Mouse (Mus musculus) forebrain, embryonic 16.5 days (tissue): ENCODE measurements around the gene Pah. TPM values are rescaled to one million over a fixed set of nuclear protein-coding genes. Genes with fewer than 3 reads are reported as not detected.
A peak's percentile ranks its signal among the peaks of the same experiment; 100 is the strongest.

ENCODE experiments used
- ATAC-seq: fragments of 200-750 bp; cut with Nextera tagmentation; 2 replicates; pipeline ENCODE4 v1.8.0; 2017; ENCODE audit warnings: mild to moderate bottlenecking, moderate library complexity
- H3K27ac ChIP-seq: fragments of 300-500 bp; sonication (generic); 2 replicates; pipeline ENCODE4 v1.5.1; 2014; ENCODE audit warnings: low read length, control low read depth
- H3K27me3 ChIP-seq: fragments of 300-500 bp; sonication (generic); replicated peaks from 2 replicates; pipeline ENCODE4 v1.6.1; 2014; ENCODE audit warnings: low read length; ENCODE audit not compliant: control insufficient read depth, insufficient read depth
- H3K36me3 ChIP-seq: fragments of 300-500 bp; sonication (generic); 2 replicates; pipeline ENCODE4 v1.6.1; 2014; ENCODE audit not compliant: control insufficient read depth, insufficient read depth
- H3K4me1 ChIP-seq: fragments of 300-500 bp; sonication (generic); replicated peaks from 2 replicates; pipeline ENCODE4 v1.6.1; 2014; ENCODE audit warnings: low read length; ENCODE audit not compliant: control insufficient read depth, insufficient read depth
- H3K4me2 ChIP-seq: fragments of 300-500 bp; sonication (generic); 2 replicates; pipeline ENCODE4 v1.6.1; 2014; ENCODE audit warnings: mild to moderate bottlenecking, low read length, control low read depth
- H3K4me3 ChIP-seq: fragments of 300-500 bp; sonication (generic); replicated peaks from 2 replicates; pipeline ENCODE4 v1.5.1; 2014; ENCODE audit warnings: mild to moderate bottlenecking, low read length, control low read depth
- H3K9ac ChIP-seq: fragments of 300-500 bp; sonication (generic); replicated peaks from 2 replicates; pipeline ENCODE4 v1.6.1; 2014; ENCODE audit warnings: low read depth, low read length, control low read depth
- H3K9me3 ChIP-seq: fragments of 300-500 bp; sonication (generic); 2 replicates; pipeline ENCODE4 v1.6.1; 2016; ENCODE audit warnings: low read length; ENCODE audit not compliant: control insufficient read depth
- whole genome bisulfite sequencing: fragments of 180-500 bp; shearing (Covaris S2); extraction: QIAGEN DNeasy Blood & Tissue Kit; methylation state at CpG from one replicate; pipeline ENCODE4 v1.1.7; 2014; 5-methylcytosine and 5-hydroxymethylcytosine counted together
- polyA plus RNA-seq: library from polyadenylated mRNA; unstranded; fragments of >200 nt; fragmentation: Nextera tagmentation; extraction: Ambion mirVana; gene quantifications from 2 replicates; pipeline ENCODE4 v1.2.1, GENCODE M21; 2015

Pah gene
- not detected in 2 replicates for polyA plus RNA-seq

DNA sequence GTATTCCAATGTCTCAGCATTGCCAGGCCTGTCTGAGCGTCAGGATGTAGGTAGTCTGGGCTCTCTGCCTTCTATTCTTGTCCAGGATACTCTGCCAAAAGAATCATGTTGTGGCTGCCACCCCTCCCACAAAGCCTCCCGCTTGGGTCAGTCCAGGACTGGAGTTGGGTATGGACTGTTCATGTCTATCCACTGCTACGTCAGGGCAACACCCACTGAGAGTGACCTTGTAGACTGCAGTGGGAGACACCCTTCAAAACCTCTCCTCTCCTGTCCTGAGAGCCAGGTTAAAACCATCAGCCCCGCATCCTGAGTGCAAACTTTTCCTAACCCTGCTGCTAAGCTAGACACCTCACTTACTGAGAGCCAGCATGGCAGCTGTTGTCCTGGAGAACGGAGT, at the start of gene Pah:
Gene Pah, plus strand, starts transcription at position 150 of the 400 bp plus-strand sequence.
- Histone ChIP-seq H3K27me3 (no peaks in the 10 kb centered on the region), H3K4me2 (no peak within 1 kb of the TSS), H3K27ac (no peak within 1 kb of the TSS), H3K9me3 (no peaks in the 10 kb centered on the region), H3K4me3 (no peak within 1 kb of the TSS), H3K9ac (no peak within 1 kb of the TSS), H3K4me1 (no peaks in the 10 kb centered on the region), H3K36me3 (no peaks in the 10 kb centered on the region)
- 86% methylated on average over 5 of the region's 5 CpGs for WGBS
- no peak for ATAC-seq

- Histone ChIP-seq H3K9me3 (no peaks in the 10 kb centered on the region), H3K27ac (no peak overlapping the region), H3K4me1 (peaks cover 5% of the 10 kb centered on the region), H3K36me3 (no peaks in the 10 kb centered on the region), H3K27me3 (no peaks in the 10 kb centered on the region), H3K9ac (no peak overlapping the region), H3K4me3 (no peak overlapping the region), H3K4me2 (no peak overlapping the region)
- 45% methylated on average over 10 of the region's 10 CpGs for WGBS
- no peak for ATAC-seq
These were observed 48.0 kb upstream of the Pah start for GRCm38 (mm10) chr10:87473475-87474131.

DNA sequence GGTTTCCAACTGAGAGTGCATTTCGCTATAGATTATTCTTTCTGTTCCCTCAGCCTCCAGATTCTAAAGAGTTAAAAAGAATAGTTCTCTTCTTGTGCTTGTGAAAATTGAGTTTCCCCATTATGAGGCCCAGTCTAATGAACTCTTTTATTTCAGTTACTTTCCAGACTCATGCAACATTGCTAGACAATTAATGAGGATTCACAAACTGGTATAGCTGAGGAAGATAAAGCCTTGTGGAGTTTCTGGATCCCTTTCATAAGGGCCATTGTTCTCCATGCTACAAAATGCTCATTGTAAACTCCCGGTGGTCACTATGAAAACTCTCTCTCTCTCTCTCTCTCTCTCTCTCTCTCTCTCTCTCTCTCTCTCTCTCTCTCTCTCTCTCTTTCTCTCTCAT, 46.6 kb upstream of the Pah start:
- no peaks in the 10 kb centered on the region for H3K36me3 ChIP-seq
- H3K4me1 ChIP-seq, result peaks cover 5% of the 10 kb centered on the region
- peaks cover under 1% of the 10 kb centered on the region; the same call in 1 of the 2 replicates for H3K9me3 ChIP-seq
- WGBS, result 28% methylated on average over 2 of the region's 2 CpGs
- no peak overlapping the region for H3K27ac ChIP-seq
- H3K9ac ChIP-seq, result no peak overlapping the region
- no peak for ATAC-seq
- H3K4me2 ChIP-seq, result no peak overlapping the region
- no peak overlapping the region for H3K4me3 ChIP-seq
- no peaks in the 10 kb centered on the region for H3K27me3 ChIP-seq

GRCm38 (mm10) chr10:87477895-87478294, 43.7 kb upstream of the Pah start:
- Histone ChIP-seq H3K9me3 (peaks cover 3% of the 10 kb centered on the region; the same call in 1 of the 2 replicates), H3K27ac (no peak overlapping the region), H3K4me2 (no peak overlapping the region), H3K36me3 (no peaks in the 10 kb centered on the region), H3K9ac (no peak overlapping the region), H3K4me1 (peaks cover 5% of the 10 kb centered on the region), H3K4me3 (no peak overlapping the region), H3K27me3 (no peaks in the 10 kb centered on the region)
- no peak for ATAC-seq
- WGBS, result 86% methylated on average over 5 of the region's 5 CpGs

GRCm38 (mm10) chr10:87484831-87485720, 36.5 kb upstream of the Pah start:
- peaks cover 1% of the 10 kb centered on the region; the same call in 1 of the 2 replicates for H3K9me3 ChIP-seq
- H3K4me2 ChIP-seq, result peak overlapping the region; percentile 91
- no peak for ATAC-seq
- no peaks in the 10 kb centered on the region for H3K27me3 ChIP-seq
- 1% methylated on average over 17 of the region's 17 CpGs for WGBS
- H3K4me1 ChIP-seq, result peaks cover 38% of the 10 kb centered on the region
- peak overlapping the region; percentile 58 for H3K27ac ChIP-seq
- peak overlapping the region; percentile 49 for H3K4me3 ChIP-seq
- no peaks in the 10 kb centered on the region for H3K36me3 ChIP-seq
- H3K9ac ChIP-seq, result peak overlapping the region; percentile 61

GRCm38 (mm10) chr10:87485721-87486620, 35.6 kb upstream of the Pah start:
- ATAC-seq, result peak; percentile 56
- peaks cover 43% of the 10 kb centered on the region for H3K4me1 ChIP-seq
- peak overlapping the region; percentile 49 for H3K4me3 ChIP-seq
- no peaks in the 10 kb centered on the region for H3K9me3 ChIP-seq
- no peaks in the 10 kb centered on the region for H3K27me3 ChIP-seq
- under 1% methylated on average over 33 of the region's 33 CpGs for WGBS
- H3K9ac ChIP-seq, result peak overlapping the region; percentile 61
- H3K36me3 ChIP-seq, result no peaks in the 10 kb centered on the region
- peak overlapping the region; percentile 58 for H3K27ac ChIP-seq
- H3K4me2 ChIP-seq, result peak overlapping the region; percentile 91

DNA sequence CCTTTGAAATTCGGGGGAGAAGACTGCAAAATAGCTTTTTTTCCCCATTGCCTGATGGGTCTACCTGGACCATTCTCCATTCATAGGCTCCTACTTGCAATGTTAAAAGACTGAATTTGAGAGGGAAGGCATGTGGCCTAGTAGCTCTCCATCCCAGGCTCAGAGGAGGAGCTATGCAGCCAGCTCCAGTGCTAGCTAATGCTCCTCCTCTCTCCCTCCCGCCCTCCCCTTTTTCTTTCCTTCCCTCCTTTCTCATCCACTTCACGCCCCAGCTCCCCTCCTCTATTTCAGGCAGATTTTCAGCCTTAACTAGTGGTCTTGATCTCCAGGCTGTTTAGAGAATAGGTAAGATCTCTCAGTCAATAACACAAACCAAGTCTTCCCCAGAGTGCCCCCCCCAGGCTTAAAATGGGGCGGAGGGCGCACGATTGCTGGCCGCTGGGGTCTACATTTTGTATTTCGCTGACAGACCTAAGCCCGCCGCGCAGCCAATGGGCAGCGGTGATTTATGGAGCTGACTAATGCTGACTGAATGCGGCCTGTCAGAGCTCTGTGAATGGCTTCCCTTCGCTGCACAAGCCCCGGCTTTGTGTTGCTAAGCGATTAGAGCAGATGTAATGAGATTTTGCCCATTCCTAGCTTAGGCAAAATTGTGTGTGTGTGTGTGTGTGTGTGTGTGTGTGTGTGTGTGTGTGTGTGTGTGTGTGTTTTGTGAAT, 33.0 kb upstream of the Pah start:
- Histone ChIP-seq H3K27me3 (no peaks in the 10 kb centered on the region), H3K9ac (peak overlapping the region; percentile 44), H3K36me3 (no peaks in the 10 kb centered on the region), H3K4me1 (peaks cover 53% of the 10 kb centered on the region), H3K27ac (peak overlapping the region; percentile 84), H3K9me3 (no peaks in the 10 kb centered on the region), H3K4me3 (peak overlapping the region; percentile 31), H3K4me2 (peak overlapping the region; percentile 57)
- ATAC-seq, result peak; percentile 74
- 0% methylated on average over 16 of the region's 16 CpGs for WGBS

DNA sequence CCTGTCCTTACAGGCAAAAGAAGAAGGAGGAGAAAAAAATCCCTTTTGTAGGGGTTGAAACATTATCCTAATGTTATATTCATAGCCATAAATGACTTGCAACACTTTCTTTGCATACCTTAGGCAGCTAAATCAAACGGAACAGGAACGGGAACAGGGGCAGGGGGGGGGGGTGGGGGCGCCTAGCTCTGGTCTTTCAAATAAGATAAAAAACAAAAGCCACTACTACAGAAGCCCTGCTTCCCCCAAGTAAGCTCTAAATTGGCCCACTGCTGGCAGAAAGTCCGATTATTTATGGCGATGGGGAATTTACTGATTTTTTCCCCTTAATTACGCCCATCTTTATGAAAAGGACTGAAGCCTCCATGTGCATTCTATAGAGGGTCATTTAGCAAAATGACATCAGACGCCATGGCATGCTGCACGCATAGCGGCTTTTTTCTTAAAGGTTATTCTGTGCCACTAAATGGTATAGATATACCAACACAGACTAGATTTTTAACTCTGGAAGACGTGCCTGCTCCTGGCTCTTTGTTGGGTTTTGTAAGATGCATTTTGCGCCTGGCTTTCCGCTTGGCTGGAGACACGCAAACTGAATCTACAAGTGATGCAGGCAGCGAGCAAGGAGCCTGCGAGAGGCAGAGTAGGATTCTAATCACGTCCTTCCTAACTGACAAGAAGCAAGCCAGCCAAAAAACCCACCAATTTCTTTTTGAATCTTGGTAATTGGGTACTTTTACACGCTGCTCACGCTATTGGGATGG, 32.2 kb upstream of the Pah start:
- Histone ChIP-seq H3K4me1 (peaks cover 60% of the 10 kb centered on the region), H3K36me3 (no peaks in the 10 kb centered on the region), H3K9ac (no peak overlapping the region; the same call in 1 of the 2 replicates), H3K4me3 (peak overlapping the region; percentile 14), H3K4me2 (peak overlapping the region; percentile 57), H3K27me3 (no peaks in the 10 kb centered on the region), H3K9me3 (no peaks in the 10 kb centered on the region), H3K27ac (peak overlapping the region; percentile 84)
- peak; percentile 32 for ATAC-seq
- WGBS, result under 1% methylated on average over 18 of the region's 18 CpGs
